Mouse (Mus musculus) forelimb bud, embryonic 11.5 days (tissue): ENCODE results near the gene Pkn2.
A peak's percentile ranks its signal among the peaks of the same experiment; 100 is the strongest.

Source experiments
- DNase-seq: peaks from one replicate; pipeline ENCODE4 v3.0.0-alpha.2; 2012; ENCODE audit warnings: low read depth, low spot score

Gene Pkn2

GRCm38 (mm10) chr3:142881872-142882623 is at the start of gene Pkn2:
TSS of gene Pkn2 (minus strand) at chr3:142882004.
- peak; percentile 97 for DNase-seq

DNA sequence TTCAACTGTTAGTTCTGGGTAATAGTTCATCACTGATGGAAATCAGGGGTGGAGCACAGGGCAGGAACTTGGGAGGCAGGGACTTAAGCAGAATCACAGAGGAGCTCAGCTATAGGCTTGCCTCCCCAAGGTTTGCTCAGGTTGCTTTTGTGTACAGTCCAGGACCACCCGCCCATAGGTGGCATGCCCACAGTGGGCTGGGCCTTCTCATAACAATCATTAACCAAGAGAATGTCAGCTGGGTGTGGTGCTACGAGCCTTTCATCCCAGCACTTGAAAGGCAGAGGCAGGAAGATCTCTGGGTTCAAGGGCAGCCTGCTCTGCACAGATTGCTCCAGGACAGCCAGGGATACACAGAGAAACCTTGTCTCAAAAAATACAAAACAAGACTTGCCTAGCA is 48.1 kb upstream of the Pkn2 start:
- no peak for DNase-seq

- no peak for DNase-seq
Observed at GRCm38 (mm10) chr3:142927311-142927710, 45.5 kb upstream of the Pkn2 start.

GRCm38 (mm10) chr3:142924831-142925348 is 43.1 kb upstream of the Pkn2 start:
- no peak for DNase-seq

DNA sequence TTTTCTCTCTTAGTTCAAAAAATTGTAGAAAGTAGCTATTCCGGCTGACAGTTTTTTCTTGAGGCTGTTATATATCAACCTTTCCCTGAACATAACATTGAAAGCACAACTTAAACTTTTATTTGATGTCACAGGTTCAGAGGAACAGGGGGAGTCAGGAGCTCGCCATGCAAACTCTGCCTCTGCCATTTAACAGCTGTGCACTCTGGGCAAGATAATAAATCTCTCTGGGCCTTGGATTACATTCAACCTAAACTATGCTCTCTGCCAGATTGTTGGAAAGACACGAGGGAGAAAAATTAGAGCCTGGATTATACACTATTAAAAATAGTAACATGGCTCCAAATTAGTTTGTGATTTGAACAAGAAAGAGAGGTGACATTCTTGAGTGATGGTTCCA is 37.3 kb upstream of the Pkn2 start:
- DNase-seq, result no peak

- DNase-seq, result no peak
Observed at GRCm38 (mm10) chr3:142917760-142918439, 36.1 kb upstream of the Pkn2 start.

DNA sequence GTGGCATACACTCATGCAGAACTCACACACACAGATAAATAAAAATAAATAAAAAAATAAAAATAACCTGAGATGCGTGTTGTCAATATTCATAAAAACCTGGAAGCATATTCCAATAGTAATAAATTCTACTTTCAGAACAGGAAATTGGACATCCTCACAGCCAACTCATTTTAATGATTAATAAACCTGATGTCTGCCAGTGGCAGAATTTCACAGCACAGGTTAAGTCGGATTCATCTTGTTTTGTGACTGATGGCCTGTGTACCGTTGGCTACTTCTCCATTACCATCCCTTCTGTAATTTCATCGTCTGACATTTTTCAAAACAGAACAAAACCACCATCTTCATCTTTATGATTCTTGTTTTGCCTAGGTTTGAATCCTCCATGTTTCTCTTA is 35.4 kb upstream of the Pkn2 start:
- DNase-seq, result no peak

DNA sequence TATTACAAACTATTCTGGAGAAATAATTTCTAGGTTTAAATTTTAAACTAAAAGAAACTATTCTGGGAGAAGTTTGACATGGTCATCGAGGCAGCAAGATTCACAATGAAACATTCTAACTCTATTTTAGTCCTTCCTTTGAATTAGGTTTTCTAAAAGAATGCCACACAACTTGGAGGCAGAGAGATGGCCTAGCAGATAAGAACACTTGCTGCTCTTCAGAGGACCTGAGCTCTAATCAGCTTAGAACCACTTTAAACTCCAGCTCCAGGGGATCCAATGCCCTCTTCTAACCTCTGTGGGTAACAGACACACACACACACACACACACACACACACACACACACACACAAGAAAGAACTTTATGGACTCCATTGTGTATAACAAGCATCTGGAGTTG is 31.5 kb upstream of the Pkn2 start:
- DNase-seq, result no peak

- no peak for DNase-seq
Observed at GRCm38 (mm10) chr3:142899683-142900082, 17.9 kb upstream of the Pkn2 start.

DNA sequence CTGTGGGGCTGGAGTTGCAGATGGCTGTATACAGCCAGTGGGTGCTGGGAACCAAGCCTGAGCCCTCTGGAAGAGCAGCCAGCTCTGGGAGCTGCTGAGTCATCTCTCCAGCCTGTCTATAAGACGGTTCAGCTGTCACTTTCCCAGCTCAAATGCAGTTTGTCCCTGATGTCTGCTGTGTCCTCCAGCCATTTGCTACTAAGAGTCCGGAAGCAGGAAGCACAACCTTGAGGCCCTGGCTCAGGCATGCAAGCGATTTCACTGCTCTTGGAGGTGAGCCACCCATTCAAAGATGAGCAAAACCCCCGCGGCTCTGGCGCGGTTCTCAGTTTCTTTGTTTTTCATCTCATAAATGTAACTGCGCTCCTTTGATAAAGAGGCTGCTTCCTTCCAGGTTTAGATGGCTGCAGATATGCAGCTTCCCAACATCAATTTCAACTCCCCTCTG is 17.2 kb upstream of the Pkn2 start:
- no peak for DNase-seq

DNA sequence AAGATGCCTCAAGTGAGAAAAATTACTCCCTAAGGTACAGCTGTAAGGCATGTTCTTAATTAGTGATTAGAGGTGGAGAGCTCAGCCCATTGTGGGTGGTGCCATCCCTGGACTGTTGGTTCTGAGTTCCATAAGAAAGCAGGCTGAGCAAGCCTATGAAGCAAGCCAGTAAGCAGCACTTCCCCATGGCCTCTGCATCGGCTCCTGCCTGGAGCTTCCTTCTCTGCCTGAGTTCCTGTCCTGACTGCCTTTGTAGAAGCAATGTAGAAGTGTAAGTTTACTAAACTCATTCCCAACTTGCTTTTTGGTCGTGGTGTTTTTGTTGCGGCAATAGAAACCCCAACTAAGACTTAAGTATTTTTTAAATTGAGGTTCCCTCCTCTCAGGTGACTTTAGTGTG is 8.6 kb upstream of the Pkn2 start:
- no peak for DNase-seq

GRCm38 (mm10) chr3:142886963-142887362 is 5.2 kb upstream of the Pkn2 start:
- DNase-seq, result no peak

DNA sequence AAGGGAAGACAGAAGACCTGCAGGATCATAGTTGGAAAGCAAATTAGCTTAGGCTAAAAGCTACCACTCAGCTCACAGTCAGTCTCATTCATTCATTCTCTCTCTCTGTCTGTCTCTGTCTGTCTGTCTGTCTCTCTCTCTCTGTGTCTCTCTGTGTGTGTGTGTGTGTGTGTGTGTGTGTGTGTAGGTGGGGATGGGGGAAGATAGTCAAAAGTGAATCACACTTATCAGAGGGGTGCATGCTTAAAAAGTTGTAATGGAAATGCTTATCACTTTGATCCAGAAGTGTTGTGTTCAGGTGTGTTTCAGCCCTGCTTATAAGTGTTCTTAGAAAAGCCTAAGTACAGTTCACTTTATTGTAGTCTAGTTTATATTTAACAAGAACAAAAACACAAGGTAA is 2.8 kb upstream of the Pkn2 start:
- no peak for DNase-seq

GRCm38 (mm10) chr3:142881589-142881871 is 274 bp downstream of the Pkn2 start:
- peak; percentile 26 for DNase-seq

DNA sequence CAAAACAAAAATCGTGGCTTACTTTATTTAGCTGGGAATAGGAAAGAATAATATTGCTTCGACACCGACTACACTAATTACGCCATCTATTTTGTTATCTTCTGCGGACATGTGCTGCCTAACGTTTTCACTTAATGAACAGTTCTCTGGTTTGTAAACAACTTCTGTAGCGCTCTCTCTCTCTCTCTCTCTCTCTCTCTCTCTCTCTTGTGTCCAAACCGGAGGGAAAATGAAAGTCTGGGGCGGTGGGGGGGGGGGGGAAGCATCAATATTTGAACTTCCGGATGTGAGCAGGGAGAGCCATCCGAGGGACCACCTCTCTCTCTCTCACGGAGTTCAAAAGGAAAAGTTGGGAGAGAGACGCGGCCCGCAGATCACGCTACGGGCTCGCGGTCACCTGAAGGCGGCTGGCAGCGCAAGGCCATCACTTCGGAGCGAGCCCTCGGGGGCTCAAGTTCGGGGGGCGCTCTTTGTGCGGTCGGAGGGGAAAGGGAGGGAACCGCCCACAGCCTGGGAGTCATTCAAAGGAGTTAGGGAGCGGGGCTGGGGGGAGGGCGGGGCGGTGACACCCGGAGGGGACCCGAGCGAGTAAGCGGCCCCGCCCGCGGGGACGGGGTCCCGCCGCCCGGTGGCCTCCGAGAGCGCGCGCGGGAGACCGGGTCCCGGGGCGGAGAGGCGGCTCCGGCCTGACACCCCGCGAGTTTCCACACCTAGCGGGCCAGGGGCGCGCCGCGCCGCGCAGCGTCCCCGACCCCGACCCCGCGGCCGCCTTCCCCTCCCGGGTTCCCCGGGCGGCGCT is 815 bp downstream of the Pkn2 start:
- peak; percentile 59 for DNase-seq

- no peak for DNase-seq
Observed at GRCm38 (mm10) chr3:142863236-142863635, 18.6 kb downstream of the Pkn2 start.

- no peak for DNase-seq
Observed at GRCm38 (mm10) chr3:142856832-142857231, 25.0 kb downstream of the Pkn2 start.

GRCm38 (mm10) chr3:142855961-142856472 is 25.8 kb downstream of the Pkn2 start:
- DNase-seq, result no peak

GRCm38 (mm10) chr3:142852911-142853310 is 28.9 kb downstream of the Pkn2 start:
- DNase-seq, result no peak

GRCm38 (mm10) chr3:142851631-142852030 is 30.2 kb downstream of the Pkn2 start:
- DNase-seq, result no peak

DNA sequence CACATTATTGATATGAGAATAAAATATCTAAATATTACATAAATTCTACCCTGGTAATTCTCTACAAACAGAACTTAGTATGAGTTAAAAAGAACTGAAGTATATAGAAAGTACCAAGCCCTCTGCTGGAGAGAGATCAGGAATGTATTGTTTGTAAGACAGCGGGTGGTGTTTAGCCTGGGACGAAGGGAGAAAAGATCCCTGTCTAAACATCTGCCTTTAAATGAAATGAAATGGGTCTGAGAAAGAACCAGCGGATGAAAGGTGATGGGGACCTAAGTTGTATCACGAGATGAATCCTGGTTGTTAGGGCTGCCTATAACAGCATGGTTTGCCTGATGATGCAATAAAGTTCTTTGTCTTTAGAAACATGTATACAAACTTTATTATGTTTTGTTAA is 41.8 kb downstream of the Pkn2 start:
- no peak for DNase-seq

- DNase-seq, result no peak
Observed at GRCm38 (mm10) chr3:142834761-142835160, 47.0 kb downstream of the Pkn2 start.
